Mouse (Mus musculus) CD4-positive, CD25-positive, alpha-beta regulatory T cell, adult 4 months (primary cell): ENCODE measurements at regions not wholly inside any gene's neighbourhood (a gene's known extent, or its start where the extent isn't known, plus 50 kb on each side); places are given as distances from the start of the nearest gene placed in this dataset.
"Not testable (repeated sequence)": the region's sequence is repeated elsewhere in the genome, so short reads cannot be mapped to it uniquely, and the experiment has no call there.

Source experiments
- ATAC-seq: one replicate; pipeline ENCODE4 v1.8.0; 2017

DNA sequence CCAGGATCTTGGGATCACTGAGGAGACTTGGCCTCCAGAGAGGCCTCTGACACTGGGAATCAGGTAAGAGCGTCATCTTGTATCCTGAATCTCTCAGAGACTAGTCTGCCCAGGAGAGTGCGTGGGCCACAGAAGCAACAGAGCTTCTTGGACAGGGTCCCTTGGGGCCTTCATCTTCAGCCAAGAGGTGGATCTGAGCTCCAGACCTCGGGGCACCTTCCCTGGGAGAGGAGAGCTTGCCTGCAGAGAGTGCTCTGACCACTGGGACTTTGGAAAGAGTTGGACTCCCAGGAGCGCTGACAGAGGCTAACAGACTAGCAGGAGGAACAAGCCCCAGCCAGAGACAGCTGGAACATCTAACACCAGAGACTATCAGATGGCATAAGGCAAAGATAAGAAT is 73.9 kb upstream of the Gm15319 start:
- not testable (repeated sequence) for ATAC-seq

DNA sequence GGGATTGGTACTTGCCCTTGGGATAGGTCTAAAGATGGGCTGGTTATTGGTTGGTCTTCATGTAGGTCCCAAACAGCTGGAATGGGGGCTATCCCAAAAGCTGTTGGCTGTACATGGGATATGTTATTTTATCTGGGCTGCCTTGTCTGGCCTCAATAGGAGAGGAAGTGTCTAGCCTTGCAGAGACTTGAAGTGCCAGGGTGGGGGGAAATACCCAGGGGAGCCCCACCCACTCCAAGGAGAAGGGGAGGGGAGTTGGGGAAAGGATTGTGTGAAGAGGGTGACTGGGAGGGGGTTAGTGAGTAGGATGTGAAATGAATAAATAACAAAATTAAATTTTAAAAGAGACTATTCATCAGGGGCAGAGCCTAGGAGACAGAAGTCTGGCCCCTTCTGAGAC is 70.2 kb upstream of the Gm15319 start:
- not testable (repeated sequence) for ATAC-seq

DNA sequence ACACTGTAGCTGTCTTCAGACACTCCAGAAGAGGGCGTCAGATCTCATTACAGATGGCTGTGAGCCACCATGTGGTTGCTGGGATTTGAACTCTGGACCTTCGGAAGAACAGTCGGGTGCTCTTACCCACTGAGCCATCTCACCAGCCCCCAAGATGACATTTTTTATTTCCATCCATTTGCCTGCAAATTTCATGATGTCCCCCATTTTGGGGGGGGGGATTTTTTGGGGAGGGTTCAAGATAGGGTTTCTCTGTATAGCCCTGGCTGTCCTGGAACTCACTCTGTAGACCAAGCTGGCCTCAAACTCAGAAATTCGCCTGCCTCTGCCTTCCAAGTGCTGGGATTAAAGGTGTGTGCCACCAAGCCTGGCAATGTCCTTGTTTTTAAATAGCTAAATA is 66.5 kb upstream of the Gm15319 start:
- ATAC-seq: not testable (repeated sequence)

DNA sequence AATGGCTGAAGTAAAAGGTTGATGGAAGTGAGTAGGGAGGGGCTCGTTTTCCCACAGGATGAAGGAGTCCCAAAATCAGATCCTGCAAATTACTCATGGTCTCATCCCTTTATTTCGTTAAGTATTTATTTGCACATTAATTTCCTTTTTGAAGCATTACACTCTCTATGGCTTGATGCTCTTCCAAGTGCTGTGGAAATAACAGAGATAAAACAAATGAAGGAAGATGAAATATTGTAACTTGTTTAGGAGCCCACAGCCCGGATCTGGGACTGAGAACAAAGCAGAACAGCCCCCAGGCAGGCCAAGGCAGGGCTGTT is 61.9 kb upstream of the Gm15319 start:
- not testable (repeated sequence) for ATAC-seq

DNA sequence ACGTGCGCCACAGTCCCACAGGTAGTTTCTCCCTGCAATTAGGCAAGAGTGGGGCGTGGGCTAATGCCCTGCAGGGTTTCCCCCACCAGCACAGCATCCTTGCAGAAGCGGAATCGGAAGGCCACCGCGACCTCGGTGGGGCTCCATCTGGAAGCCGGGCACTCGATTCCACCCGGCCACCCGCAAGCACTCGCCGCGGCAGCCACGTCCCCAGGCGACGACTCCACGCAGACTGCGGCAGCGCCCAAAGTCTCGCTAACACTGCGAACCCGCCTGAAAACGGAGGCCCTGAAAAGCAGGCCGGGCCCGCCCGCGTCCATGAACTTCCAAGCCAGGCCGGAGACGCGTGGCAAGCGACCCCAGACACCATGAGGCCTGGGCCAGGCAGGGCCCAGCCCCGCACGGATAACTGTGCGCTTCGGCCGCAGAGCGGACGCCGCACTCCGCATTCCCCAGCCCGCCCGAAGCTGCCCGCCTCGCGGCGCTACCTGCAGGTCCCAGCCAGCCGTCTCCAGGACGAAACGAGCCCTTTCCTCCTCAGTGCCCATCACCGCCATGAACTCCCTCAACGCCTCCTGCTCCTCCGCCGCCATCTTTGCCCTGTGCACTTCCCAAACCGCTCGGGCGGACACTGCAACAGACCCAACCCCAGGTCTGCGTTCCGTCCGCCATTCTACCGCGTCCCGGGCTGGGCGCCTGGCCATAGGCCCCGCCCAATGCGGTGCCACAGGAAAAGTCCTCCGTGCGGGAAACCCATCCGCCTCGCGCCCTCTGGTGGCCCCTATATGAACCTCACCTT is 61.3 kb upstream of the Gm15319 start:
- peak; percentile 96 for ATAC-seq

DNA sequence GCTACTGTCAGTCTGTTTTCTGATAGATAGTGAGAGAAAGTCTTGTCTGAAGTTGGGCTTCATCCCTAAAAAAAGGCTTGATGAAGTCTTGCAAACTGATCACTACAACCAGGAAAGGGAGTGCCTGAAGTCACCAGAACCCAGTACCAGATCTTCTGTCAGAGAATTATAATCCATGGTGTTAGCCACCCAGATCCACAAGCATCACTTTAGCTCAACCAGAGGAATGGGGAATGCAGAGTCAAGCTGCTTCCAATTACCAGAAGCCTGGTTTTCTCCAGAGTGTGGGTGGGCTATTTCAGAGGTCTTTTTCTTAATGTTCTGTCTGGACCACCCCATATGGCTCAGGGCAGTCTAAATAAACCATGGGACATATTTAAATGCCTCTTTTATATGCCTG is 57.8 kb upstream of the Gm15319 start:
- not testable (repeated sequence) for ATAC-seq
